Mouse (Mus musculus): Measurements from ENCODE around the gene Arntl. TPM values are rescaled to one million over a fixed set of nuclear protein-coding genes. Genes with fewer than 3 reads are reported as not detected.

The Arntl gene
- polyA plus RNA-seq (2015; fragmentation: Nextera tagmentation; extraction: Ambion mirVana): 44.0 and 44.4 TPM in 2 replicates

DNA sequence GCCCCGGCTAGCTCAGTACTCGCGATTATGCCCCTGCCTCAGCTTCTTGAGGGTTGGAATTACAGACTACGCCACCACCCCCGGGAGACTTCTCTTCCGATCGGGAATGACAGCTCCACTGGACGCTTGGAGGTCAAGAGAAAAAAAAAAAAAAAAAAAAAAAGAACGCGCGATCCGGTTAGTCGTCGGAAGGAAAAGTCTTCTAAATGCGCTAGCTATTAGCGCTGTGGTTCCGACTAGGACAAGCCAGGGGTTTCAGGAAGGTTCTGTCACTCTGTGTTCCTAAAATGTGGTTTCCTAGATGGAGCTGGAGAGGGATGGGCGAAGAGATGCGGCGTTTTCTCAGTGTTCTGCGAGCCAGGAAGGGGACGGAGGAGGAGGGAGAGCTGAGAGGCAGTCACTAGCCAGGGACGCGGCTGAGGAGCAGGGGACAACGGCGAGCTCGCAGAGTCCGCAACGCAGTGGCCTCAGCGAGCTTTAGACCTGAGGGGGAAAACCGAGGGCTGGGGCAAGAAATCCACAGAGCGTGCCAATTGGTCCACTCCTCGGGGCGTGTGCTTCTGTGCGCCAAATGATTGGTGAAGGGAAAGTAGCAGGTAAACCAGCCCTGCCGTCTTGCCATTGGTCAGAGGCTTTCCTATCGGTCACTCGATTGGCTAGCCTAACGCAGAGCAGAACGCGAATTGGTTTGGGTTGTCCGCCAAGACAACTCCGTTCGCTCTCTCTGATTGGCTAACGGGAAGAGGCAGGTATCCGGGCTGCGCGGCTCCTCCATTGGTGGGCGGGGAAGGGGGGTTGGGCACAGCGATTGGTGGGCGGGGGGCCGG is at the start of gene Arntl:
Gene Arntl (plus strand): TSS at position 822 of the 827 bp plus-strand sequence.
- DNase-seq (ENCODE audit: low spot score): peak; percentile 98

DNA sequence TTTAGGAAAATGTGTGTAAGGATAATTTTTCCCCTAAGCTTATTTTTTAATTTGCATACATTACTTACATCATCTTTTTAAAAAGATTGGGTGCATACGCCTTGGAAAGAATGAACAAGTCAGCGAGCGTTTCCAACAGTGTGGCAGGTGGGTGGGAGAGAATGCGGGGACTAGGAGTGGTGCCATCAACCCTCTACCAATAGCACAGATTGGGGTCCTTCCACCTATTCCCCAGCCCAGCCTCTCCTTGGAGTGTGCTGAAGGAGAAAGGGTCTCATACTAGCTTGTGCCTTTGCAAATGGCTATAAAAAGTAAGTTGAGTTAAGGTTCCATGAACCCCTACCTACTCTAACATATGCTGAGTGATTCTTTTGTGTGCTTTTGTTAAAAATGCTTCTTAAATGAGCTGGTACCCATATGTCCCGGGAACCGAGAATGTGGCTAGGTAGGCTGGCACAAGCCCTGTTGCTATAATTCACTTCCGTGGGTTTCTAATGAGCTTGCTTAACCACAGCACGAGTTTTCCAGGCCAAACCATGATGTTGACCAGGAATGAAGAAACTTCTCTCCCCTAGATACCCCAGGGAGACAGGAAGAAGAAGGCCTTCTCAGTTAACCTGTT is 46.1 kb upstream of the Arntl start:
- no peak for DNase-seq (ENCODE audit: low spot score)

DNA sequence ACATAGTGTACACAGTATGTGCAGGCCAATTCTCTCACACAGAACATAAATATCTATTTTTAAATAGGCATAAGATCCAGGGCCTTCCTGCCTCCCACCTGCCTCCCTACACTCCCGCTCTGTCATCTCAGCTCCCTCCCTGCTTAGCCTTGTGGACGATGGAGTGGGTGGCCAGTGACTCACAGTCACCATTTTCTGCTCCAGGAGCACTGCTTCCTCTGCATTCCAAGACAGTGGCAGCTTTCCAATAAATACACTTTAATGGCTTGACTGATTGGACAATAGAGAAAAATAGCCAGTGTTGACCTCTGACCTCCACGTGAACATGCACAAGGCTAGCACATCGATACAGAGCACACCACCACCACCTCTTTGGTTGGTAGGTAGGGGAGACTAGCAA is 42.5 kb upstream of the Arntl start:
- DNase-seq (ENCODE audit: low spot score): no peak

DNA sequence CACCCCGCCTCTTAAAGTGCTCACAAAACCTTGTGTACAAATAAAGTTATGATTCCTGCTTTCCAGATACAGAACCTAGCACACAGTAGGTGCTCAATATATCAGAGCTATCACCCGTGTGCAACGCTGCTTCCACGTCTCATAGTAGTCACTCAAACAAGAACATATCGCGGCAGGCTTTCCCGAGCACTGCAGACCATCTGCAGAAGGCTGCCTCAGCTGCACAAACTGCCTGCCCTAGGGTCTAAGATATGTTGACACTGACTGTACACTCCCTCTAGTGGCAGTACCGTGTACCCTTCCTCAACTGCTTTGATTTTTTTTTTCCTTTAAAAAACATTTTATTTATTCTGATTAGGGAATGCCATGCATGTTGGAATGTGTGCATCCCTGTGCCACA is 40.2 kb upstream of the Arntl start:
- peak; percentile 57 for DNase-seq (ENCODE audit: low spot score)

DNA sequence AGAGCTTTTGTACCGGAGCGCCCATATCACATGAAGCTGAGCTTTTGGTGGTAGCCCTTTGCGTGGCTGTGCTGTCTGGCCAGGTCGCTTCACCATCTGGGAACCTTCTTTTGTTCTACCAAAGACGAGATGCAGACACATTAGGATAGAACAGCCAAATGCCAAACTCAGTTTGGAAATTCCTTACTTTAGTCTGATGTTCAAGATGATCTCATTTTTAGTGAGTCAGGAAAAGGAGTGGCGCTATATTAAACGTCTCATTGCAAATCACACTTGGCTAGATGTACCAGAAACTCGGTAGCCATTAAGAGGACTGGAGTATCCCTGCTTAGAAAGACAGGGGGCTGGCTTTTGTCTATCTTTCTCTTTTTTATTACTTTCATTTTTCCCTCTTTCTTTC is 38.7 kb upstream of the Arntl start:
- no peak for DNase-seq (ENCODE audit: low spot score)

DNA sequence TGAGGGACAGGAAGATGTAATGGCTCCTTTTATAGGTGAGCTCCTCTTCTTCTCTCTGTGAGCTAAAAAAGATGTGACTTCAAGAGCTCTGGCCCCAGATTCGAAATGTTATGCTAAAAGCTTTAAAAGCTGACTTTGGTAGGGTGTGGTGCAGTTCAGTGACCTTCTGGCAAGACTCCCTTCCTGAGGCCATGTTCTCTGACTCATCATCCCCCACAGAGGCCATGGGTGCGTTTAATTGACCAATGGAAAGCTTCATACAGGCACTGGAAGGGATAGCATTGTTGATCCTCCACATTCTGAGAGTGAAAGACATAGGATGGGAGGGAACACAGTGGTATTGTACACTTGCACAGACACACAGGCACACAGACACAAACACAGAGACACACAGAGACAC is 34.8 kb upstream of the Arntl start:
- DNase-seq (ENCODE audit: low spot score): no peak

DNA sequence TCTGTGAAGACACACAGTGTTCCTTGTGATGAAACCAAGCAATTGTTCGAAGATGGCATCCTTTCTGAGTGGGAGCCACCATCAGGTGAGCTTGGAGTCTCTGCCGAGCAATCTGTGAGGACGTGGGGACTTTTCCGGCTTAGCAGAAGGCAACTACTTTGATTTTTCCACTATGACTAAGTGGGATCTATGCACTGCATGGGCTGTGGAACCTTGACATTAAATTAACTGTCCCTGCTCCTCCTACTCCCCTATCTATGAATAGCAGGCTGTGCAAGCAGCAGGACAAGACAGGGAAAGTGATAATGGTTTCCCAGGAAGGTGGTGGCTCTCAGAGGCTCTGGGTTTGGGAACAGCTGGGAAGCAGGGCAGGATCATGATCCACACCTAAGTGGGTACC is 31.8 kb upstream of the Arntl start:
- no peak for DNase-seq (ENCODE audit: low spot score)

DNA sequence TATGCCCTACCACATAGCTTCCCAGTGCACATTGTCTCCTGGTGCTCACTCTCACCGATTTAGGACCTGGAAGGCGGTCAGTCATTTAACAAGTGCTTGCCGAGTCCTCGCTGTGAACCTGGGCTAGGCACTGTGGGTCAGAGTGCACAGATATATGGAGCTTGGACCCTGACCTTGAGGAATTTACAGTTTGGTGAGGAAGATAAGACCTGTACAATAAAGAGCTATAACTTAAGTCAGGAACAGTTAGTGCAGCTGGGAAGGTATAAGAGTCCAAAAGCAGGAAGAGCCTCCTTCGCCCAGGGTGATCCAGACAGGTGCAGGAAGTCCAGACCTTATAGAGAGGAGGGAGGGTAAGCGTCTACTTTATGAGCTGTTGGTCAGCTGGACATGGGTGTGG is 29.2 kb upstream of the Arntl start:
- no peak for DNase-seq (ENCODE audit: low spot score)

DNA sequence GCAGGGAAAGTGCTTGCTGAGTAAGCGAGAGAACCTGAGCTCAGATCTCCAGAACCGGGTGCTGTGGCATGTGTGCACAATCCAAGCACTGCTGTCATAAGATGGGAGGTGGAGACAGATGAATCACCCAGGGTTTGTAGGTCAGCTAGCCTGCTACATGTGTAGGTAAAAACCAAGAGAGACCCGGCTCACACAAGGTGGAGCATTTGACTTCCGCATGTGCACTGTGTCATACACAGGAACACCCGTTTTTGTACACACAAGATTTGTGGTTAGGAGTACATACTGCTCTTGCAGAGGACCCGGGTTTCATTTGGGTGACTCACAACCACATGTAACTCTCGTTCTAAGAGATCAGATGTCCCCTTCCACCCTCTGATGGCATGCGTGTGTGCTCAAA is 23.5 kb upstream of the Arntl start:
- no peak for DNase-seq (ENCODE audit: low spot score)

DNA sequence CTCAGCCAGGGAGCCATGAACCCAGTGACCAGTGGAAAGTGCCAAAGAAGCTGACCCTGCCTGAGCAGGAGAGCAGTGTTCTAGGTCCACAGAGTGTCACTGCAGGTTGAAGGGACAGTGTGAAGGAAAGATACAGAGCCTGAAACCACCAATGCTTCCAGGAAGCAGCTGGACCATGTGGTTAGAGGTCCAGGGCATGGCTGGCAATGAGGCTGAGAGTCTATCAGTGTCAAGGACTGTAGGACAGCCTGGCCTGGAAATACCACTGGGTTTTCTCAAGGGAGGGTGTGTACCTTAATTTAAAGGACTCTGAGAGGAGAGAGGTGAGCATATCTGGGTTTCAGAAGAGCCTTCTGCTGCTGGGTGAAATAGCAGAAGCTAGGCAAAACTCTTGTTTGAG is 22.2 kb upstream of the Arntl start:
- no peak for DNase-seq (ENCODE audit: low spot score)

DNA sequence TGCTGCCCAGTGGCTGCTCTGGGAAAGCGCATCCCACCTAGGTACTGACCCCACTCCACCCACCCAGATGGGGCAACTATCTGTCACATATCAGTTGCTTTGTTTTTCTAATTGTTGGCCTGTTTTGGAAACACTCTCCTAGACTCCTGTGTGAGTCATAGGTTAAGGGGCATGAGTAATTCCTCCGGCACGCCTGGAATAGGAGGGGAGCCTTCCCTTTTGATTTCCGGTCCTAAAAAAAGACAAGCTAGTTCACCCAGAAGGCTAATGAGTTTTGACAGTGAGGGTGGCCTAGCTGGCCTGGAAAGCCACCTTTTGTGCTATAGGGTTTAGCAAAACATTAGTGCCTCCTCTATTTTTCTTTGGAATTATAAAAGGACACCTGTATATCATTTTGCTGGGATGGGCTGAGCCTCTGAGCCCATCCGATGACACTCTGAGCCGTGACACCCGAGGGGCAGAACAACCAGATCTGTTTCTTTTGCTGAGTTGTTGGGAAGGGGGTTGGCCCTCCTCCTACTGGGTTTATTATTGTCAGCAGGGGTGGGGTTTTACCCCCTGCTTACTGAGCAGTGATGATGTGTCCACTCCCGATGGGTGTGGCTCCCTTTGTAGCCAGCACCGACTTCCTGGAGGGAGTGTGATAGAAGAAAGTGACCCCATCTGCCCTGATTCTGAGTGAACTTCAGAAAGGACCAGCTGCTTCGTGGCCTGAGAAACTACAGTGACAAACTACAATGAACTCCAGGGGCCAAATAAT is 21.0 kb upstream of the Arntl start:
- no peak for DNase-seq (ENCODE audit: low spot score)

DNA sequence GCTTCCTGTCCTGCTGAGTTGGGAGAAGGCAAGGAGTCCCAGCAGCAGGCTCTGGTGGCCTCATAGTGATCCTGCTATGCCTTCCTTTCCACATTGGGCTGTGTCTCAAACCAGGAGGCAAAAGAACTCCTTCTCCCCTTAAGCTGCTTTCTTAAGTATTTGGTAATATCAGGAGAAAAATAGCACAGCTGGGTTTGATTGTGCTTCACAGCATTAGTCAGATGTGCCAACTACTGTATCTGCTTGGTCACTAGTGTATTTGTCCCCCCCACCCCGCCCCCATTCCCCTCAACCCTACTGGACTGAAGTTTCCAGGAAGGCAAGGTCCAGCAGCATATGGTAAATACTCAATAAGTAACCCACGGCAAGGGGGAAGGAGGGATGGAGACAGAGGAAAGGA is 19.2 kb upstream of the Arntl start:
- no peak for DNase-seq (ENCODE audit: low spot score)

DNA sequence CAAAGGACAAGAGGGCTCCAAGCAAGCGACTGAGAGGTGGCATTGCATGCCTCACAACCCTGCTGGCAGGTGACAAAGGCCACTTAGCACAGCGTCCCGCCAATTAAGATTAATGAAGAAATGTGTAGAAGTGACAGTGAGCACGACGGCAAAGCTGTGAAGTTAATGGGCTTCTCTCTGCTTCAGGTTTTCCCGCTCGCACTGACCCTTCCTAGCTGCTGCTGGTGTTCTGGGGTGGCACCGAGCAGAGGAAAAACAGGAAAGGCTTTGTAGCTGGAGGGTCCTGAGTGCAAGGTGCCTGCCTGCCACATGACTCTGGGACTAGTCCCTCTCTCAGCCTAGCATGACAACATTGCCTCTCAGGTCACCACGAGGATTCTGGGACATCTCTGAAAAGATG is 18.7 kb upstream of the Arntl start:
- no peak for DNase-seq (ENCODE audit: low spot score)

DNA sequence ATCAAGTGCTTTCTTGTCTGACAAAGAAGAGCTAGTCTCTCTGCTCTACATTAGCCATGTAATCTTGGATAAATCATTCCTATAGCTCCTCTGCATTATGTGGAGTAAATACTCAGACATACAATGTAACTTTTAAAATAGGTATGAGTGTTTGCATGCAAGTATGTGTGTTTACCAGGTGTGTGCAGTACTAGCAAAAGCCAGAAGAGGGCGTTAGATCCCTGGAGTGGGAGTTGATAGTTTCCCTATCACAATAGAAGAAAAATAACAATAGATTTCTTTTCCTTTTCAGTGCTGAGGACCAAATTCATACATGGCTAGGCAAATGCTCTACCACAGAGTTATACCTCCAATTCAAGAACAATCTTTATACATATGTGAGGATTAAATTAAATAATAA is 15.5 kb upstream of the Arntl start:
- no peak for DNase-seq (ENCODE audit: low spot score)

DNA sequence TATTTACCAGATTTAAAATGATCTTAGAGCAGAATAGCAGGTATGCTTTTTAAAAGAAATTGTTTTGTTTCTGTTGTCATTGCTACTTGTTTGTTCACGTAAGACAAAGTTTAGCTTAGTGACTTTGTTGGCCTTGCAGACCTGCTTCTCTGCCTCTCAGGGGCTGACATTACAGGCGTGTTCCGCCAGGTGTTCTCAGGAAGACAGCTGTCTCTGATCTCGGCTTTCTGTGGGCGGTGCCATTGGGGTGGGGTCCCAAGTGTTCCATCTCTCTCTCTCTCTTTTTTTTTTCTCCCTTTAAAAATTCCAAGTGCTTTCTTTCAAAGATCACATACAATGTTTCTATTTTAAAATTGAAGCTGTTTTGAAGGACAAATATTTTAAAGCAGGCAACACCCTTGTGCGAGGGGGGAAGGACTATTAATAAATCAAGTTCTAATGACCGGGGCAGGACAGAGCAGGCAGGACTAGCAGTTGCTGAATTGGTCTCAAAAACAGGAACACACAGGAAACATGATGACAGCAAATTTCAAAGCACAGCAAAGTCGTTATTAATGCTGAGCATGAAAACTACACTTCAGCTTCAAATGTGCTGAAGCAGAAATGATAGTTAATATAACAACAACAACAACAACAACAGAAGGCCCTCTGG is 14.4 kb upstream of the Arntl start:
- DNase-seq (ENCODE audit: low spot score): peak; percentile 49

DNA sequence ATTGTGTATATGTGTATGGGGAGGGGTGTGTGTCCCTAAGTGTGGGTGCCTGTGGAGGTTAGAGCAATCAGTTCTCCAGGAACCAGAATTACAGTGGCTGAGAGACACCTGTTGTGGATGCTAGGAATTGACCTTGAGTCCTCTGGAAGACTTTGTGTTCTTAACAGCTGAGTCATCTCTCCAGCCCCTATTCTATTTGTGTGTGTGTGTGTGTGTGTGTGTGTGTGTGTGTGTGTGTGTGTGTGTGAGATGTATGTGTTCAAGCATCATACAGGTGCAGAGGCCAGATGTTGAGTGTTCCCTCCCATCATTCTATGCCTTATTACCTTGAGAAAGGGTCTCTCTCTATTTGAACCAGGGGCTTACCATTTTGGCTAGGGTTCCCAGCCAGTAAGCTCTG is 13.4 kb upstream of the Arntl start:
- DNase-seq (ENCODE audit: low spot score): no peak

DNA sequence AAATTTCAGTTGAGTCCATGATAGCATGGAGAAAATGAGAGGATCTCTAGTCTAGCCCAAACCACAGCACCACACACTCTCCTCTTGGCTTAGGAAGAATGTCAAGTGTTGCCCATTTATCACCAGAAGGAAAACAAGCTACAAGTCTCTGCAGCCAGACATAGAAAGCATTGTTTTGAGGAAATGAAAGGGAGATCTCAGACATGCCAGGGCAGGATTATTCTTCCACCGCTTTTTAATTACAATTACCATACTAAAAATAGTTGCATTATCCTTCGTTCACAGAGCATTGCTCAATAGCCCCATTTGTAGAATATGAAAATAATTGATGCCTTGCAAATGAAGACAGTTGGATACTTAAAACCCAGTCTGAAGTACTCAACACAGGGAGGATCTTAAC is 12.0 kb upstream of the Arntl start:
- no peak for DNase-seq (ENCODE audit: low spot score)

DNA sequence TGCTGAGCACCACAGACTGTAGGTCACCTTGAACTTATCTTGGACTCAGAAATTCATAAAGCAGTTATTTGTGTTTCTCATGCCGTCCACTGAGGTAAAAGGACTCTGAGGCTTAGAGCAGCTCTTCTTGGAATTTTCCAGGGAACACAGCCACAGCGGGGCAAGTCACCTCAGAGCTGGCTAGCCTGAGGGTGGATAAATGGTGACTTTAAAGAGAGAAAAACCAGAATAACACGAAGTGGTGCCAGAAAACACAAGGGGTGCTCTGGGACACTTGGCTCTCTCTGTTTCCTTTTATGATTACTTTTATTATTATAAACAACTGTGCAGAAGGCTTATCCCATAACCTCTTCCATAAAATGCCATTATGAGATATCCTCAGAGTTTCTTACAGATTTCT is 11.1 kb upstream of the Arntl start:
- no peak for DNase-seq (ENCODE audit: low spot score)

DNA sequence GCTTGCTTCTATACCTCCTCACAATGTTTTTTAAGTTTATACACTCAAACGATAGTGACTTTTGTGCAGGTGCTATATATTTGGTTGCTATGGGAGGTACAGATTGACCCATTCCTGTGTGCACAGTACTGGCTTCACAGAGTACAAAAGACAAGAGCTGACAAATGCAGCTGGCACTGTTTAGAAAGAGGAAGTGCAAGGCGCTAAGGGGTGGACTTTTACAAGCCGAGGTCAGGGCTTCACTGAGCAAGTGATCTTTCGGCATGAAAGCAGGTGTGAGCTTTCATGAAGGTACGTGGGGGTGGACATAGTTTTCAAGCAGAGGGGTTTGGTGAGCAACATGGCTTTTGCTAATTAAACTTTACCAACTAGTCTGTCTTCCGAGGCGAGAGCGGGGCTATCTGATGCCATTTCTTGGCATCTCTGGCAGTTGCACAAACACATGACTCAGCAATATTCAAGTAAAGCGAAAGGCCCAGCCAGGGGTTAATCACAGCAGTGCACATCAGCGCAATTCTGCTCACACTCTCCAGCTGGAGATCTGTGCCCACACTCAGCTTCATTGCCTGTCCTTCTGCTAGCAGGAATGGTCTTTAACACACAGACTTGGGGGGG is 10.0 kb upstream of the Arntl start:
- DNase-seq (ENCODE audit: low spot score): peak; percentile 65

DNA sequence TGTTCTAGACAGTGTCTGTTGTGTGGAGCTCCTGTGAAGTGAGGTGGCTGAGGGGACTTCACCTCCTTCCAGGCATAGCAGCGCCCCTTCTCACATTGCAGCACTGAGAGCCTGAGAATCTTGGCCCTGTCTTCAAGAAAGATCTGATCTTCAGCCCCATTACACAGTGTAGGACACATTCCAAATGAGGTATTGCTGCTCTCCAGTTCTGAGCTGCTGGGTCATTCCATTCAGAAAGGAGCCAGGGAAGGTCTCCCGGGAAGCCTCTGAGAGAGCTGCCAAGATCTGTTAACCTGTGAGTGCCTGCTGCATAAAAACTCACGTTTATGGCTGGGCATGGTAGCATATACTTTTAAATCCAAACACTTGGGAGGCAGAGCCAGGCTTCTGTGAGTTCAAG is 5.7 kb upstream of the Arntl start:
- no peak for DNase-seq (ENCODE audit: low spot score)

Measured in thymus, postnatal 0 days (tissue).